Mouse (Mus musculus): ENCODE data around the gene D17H6S53E.
"Not testable (repeated sequence)": the region's sequence is repeated elsewhere in the genome, so short reads cannot be mapped to it uniquely, and the experiment has no call there.

Gene D17H6S53E

DNA sequence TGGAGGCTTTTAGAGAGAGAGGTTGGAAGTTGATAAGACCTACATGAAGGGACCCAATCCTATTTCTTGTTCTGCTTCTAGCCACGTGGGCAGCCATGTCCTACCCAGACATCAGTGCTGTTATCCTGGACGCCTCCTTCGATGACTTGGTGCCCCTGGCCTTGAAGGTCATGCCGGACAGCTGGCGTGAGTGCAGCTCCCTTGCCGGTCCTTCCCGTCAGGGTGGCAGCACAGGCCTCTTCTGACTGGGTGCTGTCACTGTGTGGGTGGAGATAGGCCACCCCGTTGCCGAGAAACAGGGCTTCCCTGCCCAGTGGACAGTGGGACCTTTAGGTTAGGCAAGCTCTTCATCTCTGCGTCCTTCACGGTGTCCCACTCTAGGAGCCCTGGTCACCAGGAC, 25.0 kb upstream of the D17H6S53E start:
- DNase-seq (ENCODE audit: low spot score), result no peak

DNA sequence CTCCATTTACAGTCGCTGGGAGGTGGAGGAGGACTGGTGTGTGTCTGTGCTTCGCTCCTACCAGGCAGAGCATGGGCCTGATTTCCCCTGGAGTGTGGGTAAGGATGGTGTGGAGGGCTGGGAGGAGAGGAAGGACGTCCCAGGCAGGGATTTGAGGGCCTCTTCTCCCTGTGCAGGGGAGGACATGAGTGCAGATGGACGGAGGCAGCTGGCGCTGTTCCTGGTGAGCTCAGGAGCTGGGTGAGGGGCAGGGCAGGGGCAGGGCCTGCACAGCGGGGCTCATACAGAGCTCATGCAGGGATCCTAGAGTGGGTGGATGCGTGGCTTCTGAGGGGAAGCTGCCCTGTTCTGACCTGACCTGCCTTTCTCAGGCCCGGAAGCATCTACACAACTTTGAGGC, 23.9 kb upstream of the D17H6S53E start:
- peak; percentile 74 for DNase-seq (ENCODE audit: low spot score)

DNA sequence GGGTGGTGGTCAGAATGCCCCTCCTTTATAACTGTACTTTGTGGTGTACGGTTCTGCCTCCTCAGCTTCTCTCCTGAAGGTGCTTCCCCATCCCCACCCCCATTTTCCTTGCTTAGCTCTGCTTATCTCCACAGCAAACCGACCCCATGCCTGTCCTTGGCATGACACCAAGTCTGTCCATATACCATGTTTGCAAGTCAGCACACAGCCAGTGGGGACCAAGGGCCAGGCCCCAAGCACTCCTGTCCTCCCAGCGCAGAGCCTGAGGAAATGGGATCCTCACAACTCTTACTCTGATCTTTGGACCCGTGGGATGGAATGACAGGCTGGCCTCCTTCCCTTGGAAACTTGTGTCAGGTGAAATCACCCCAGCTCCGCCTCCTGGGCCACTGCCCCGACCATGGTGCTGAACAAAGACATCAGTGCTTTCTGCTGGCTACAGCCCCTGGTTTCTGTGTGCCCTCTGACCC, 22.9 kb upstream of the D17H6S53E start:
- no peak for DNase-seq (ENCODE audit: low spot score)

DNA sequence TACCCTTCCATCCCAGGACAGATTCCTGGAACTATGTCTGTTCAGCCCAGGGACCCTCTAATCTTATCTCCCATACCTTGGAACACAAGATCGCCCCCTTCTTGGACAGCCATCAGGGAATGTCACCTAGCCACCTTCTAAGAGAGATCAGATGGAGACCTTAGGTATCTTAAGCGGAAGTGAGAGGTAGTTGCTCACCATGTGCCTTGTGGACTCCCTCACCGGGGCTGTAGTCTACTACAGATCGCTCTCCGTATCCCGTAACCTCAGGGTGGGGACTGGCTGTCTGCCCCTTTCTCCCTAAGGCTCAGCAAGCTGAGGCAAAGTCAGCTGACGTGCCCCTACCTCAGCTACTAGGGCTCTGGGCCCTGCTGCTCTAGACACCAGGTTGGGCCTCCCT, 22.1 kb upstream of the D17H6S53E start:
- DNase-seq (ENCODE audit: low spot score), result no peak

DNA sequence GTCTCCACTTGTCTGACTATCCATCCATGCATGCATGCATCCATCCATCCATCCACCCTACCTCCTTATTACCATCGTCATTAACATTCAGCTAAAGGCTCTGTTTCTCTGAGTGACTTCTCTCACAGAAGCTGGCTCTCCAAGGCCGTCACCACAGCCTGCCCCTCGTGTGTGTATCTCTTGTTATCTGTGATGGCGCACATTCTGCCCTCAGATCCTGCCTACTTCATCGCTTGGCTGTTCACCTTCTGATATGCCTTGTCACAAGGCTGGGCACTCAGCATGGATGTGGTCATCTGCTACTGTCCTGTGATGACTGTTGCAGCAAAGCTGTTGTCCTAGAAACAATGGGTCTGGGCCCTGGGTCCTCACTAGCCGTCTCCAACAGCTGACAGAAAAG, 21.4 kb upstream of the D17H6S53E start:
- DNase-seq (ENCODE audit: low spot score), result no peak

DNA sequence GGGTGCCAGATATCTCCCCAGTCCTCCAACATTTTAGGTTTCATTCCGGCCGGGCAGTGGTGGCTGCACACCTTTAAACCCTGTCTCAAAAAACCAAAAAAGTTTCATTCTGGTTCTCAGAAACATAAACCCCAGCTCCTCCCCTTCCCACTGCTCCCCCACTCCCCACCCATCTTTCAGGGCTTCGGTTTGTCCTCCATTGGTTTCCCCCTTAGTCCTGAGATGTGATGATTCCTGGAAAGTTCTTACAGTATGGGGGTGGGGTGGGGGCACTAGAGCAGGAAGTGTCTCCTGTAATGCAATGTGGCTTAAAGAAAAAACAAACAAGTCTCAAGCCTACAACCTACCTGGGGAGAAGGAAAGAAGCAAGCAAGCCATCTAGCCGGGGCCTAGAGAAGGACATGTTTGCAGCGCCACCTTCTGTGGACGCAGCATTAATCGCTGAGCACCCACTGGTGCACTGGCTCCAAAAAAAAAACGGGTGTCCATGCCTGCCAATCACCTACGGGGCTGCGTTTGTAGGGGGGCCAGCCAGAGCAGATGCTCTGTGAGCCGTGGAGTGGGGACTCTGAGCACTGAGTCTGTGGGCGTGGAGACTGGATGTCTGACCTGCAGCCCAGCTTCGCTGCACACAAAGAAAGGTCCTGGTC, 20.3 kb upstream of the D17H6S53E start:
- DNase-seq (ENCODE audit: low spot score), result no peak

DNA sequence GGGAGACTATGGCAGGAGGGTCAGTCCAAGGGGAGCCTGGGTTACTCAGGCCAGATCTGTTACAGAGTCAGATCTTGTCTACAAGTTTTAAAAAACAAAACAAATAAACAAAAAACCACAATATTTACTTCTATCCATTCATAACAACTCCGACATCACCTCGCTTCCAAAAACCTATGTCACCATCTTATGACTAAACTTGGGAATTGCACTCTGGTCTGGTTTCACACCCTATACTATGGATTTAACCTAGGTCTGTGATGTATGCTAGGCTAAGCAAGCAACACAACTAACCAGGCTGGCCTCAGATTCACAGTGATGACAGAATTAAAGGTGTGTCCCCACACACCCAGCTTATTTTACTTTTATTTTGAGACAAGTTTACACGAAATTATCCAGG, 19.7 kb upstream of the D17H6S53E start:
- DNase-seq (ENCODE audit: low spot score), result no peak

DNA sequence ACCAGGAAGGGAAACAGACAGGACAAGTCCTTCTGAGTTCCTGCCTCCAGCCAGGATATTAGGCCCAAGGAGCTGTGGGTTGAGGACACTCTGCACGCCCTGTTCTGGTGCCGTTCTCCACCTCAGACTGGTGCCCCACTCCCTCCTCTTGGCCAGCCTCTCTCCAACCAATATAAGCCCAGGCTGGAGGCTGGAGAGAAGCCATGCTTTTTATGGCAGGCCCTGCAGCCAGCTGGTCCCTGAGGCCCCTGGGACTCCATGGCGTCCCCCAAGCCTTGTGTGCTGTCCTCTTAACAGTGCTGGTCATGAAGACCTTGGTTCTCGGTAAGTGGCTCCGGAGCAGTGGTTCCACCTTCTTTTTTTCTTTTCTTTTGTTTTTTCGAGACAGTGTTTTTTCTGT, 18.1 kb upstream of the D17H6S53E start, which contains the start of gene Ly6g5c:
Gene Ly6g5c (plus strand): TSS at position 183 of the 400 bp plus-strand sequence.
- no peak for DNase-seq (ENCODE audit: low spot score)

DNA sequence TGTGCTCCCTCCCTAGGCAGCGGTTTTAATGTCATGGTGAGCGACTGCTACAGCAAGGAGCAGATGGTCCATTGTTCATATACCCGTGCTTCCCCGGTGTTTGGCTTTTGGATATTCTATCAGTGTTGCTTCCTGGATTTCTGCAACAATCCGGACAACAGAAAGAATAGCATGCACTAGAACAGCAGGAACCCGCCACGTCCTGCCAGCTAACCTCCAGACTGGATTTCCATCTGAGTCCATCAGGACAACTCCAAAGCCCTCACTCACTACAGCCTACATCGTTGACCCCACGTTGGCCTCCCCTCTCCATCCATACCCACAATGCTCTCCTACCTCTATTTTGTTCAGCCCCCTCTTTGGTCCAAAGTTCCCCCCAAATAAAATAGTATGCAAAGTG, 14.4 kb upstream of the D17H6S53E start:
- no peak for DNase-seq (ENCODE audit: low spot score)

DNA sequence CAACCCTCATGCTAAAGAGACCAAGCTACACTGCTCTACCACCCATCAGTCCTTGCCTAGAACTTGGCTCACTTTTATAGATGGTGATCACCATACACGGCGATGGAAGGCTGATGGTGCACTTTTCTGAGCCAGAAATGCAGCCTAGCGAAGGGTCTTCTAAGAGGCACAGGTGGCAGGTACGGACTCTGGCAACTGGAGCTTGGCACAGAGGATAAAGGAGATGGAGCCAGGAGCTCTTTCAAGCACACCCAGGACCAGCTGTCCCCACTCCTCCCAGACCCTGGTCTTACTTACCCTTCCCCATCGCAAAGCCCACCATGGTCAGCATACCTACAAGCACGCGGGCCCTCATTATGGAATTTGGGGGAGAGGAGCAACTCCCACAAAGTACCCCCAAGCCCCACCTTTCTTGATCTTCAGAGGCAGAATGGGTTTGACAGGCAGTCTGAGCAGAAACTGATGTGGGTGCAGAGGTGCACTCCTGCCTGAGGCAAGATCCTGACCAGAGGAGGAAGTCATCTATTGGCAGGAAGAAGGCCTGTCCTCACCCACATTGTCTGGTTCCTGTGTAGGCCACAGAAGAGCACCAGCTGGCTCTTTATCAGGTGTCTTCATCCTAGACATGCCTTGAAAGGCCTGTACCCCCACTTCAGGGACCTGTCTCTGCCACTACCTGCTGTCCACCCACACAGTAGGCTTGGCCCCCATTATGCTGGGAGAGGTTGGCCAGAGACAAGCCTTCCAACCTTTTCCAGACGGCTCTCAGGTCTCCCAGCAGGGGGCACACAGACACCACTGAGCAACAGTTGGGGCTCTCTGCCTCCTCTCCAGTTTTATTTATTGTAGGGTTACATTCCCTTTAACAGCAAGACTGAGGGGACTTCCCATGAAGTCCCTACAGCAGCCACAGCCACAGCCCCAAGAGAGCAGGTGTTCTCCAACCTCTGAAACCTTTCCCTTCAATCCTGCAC, 10.8 kb upstream of the D17H6S53E start, which contains the start of gene Ly6g5b:
Gene Ly6g5b (minus strand): TSS at position 383 of the 974 bp plus-strand sequence.
- peak; percentile 53 for DNase-seq (ENCODE audit: low spot score)

DNA sequence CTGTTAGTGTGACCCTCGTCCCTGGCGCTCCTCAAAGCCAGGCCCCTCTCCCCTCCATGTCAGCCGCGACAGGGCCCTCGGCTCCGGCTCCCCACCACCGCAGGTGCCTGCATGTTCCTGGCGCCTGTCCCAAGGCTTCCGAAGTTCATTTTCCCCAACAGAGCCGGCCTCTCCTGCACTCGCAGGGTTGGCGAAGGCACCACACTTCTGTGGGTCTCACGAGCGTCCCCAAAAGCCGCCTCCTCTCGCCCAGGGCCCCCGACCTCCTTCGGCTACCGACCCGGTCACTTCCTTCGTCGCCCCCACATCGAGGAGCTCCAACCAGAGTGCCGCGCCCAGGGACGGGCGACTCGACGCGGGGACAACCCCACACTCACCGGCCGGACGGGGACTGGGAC, 5.4 kb upstream of the D17H6S53E start:
- no peak for DNase-seq (ENCODE audit: low spot score)

DNA sequence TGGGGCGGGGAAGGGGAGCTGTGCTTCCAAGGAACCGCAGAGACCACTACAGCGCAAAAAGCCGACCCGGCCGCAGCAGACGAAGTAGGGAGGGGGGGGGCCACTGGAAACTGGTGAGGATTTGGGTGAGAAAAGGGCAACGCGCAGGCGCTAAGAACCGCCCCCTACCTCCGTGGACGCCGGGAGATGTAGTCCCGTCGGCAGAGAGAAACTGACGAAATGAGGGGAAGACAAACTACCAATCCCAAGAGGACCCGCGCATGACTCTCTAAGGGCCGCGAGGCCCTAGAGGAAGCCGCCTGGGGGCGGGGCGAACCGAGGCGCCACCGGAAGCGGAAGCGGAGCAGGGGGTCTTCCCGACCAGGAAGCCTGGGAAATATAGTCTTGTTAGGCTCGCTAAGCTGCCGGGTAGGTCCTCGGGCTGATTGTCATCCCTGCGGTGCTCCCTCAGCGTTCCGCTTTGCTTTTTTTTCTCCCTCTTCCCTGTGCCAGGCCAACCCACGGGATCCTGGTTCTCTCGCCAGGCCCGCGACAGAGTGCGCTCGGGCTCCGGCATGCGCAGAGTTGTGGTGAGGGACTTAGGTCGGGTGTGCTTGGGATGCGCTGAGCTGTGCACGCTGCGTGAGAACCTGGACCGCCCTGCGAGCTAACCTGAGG, 4.9 kb upstream of the D17H6S53E start, which contains the start of gene Gpank1:
Gene Gpank1 (plus strand): TSS at position 313 of the 657 bp plus-strand sequence.
- DNase-seq (ENCODE audit: low spot score), result peak; percentile 99

DNA sequence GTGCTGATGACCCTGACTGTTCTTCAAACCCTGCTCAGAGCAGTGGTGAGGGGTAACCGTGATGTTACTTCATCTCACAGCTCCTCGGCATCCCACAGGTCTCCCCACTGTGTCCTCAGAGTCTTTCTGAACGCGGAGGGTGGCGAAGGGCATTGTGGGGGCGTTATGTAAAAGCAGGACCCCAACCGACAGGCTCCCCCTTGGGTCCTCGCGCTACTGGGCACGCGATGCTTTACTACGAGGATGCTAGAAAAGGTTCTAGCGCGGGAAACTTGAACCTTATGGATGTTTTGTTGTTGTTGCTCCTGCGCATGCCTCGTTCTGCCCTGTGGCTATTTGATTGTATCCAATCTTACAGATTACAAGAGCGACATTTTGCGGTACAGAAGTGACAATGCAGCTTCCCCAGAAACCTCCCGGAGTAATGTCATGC, 4.3 kb upstream of the D17H6S53E start, which contains the start of gene Csnk2b:
Gene Csnk2b (minus strand): TSS at position 183 of the 433 bp plus-strand sequence.
- peak; percentile 91 for DNase-seq (ENCODE audit: low spot score)

DNA sequence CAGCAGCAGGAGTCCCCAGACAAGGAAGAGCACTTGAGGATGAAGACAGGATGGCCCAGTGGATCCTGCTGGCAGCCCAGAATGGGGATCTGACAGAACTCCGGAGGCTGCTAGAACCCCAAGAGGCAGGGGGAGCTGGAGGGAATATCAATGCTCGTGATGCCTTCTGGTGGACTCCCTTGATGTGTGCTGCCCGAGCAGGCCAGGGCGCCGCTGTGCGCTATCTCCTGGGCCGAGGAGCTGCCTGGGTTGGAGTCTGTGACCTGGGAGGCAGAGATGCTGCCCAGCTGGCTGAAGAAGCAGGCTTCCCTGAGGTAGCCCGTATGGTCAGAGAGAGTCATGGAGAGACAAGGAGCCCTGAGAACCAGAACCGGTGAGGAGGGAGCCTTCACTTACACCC, 2.9 kb upstream of the D17H6S53E start:
- not testable (repeated sequence) for DNase-seq (ENCODE audit: low spot score)

DNA sequence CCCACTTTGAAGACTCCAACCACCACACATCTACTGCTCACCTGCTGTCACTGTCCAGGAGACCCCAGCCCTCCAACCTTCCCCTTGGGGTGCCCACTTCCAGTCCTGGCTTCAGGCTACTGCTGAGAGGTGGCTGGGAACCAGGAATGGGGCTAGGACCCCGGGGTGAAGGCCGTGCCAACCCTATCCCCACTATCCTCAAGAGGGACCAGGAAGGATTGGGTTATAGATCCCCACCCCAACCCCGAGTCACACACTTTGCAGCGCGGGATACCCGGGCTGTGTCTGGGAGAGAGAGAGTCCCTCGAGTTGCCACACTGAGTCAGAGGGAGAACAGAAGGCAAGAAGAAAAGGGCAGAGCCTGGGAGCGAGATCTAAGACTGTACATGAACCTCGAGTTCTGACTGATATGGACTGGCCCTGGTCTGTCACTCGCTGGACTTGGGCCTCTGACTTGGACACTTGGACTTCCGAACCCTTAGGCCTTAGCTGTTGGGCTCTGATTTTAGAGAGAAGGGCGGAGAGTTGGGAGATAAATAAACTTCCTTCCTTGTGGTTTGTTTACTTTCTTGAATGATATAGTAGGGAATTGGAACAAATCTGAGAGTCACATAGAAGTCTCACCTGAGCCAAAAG, 1.8 kb upstream of the D17H6S53E start:
- not testable (repeated sequence) for DNase-seq (ENCODE audit: low spot score)

DNA sequence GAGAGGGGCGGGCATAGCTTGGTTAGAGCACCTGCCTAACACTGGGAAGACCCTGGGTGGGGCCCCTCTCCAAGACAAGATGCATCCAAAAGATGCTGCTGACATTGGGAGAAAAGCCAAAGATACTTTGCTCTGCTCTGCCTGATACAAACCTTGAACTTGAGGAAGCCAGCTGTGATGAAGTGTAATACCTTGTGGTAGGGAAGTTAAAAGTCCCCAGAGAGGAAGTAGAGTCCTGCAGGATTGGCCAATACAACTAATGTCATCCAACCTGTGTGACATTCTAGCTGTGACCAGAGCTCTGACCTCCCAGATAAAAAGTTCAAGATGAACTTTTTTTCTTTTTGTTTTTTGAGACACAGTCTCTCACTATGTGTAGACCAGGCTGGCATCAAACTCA, 1.1 kb upstream of the D17H6S53E start:
- DNase-seq (ENCODE audit: low spot score), result no peak

DNA sequence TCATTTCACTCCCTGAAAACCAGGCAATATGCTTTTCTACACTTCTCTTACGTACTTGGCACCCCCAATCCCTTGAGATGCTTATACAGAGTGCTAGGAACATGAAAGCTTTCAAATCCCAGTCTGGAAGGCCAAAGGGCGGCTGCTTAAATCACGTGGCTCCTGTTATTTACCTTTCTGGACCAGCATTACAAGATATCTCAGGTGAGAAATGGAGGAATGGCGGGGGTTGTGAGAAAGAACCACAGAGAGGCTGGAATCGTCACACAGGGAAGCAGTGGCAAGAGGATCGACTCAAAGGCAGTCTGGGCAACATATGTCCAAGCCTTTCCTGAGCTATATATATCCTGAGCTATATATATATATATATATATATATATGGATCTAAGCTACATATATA, 595 bp upstream of the D17H6S53E start:
- DNase-seq (ENCODE audit: low spot score), result no peak

DNA sequence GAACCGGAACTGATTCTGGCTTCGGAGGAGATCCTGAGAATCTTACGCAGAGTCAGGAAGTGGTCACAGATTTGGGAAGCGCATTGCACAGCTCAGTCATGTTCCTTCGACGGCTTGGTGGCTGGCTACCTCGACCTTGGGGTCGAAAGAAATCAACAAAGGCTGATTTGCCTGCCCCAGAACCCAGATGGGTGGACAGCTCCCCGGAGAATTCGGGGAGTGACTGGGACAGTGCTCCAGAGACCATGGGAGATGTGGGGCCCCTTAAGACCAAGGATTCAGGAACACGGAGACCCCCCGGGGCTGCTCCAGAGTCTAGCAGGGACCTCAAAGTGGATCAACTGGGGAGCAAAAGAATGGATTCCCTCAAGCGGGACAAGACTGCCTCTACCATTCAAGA, 844 bp downstream of the D17H6S53E start:
- DNase-seq (ENCODE audit: low spot score), result no peak

DNA sequence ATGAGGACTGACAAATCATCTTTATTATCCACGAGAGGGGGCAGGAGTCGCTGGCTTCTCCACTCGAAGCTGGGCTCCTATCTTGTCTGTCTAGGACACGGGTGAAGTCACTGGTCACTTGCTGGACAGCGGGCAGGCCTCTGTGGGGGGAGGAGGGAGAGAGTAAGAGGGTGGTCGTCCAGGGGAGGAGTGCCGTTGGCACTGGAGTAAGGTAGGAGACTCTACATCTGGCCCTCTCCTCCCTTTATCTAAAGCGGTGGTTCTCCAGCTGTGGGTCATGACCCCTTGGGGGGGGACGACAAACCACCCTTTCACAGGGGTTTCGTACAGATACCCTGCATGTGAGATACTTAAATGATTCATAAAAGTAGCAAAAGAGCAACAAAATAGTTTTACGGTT, 2.8 kb downstream of the D17H6S53E start:
- DNase-seq (ENCODE audit: low spot score), result no peak

DNA sequence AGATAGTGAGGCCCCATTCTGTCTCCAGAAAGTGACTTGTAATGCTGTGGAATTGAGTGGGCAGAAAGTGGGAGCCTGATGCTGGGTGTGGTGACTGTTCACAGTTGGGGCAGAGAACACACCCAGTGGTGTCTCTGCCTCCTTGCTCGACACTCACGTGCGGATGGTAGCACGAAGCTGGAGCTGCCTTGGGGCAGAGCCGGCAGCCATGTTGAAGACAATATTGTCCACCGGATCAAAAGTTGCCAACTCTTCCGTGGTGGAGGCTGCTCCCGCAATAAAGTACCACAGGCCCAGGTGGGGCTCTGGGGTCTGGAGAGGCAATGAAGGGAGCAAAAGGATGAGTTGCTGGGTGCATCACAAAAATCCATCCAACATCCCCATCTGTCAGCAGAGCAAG, 4.9 kb downstream of the D17H6S53E start:
- DNase-seq (ENCODE audit: low spot score), result no peak

DNA sequence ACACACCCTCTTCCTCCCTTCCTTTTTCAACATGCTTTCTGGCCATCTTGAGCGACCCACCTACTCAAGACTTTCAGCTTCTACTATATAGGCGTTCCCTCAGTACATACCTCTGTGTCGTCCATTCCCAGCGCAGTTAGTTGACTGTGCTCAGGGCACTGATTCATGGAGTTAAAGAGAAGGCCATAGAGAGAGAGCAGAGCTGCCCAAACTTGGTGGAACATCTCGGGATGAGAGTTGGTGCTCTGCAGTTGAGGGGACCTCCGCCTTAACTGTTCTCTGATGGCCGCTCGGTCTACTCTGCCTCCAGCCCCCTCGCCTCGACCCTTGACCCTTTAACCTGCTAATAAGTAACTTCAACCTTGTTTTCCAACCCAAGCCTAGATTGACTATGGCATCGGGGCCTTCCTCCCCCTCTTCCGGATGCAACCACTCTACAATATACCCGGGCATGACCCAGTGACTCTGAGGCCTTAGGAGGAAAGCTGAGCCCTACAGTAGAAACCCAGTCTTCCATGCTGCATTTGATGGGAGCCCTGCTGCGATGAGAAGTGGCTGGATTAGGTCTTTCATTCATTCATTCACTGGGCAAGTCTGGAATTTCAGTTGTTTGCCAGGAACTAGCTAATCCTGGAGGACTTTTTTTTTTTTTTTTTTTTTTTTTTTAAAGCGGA, 5.5 kb downstream of the D17H6S53E start, which contains the start of gene Apom:
Gene Apom (minus strand): TSS at position 551 of the 674 bp plus-strand sequence.
- no peak for DNase-seq (ENCODE audit: low spot score)

All from MN1 (cell line).